Mouse (Mus musculus) midbrain, embryonic 11.5 days (tissue): Measurements from ENCODE around the gene Exosc1. TPM values are rescaled to one million over a fixed set of nuclear protein-coding genes. Genes with fewer than 3 reads are reported as not detected.
A peak's percentile ranks its signal among the peaks of the same experiment; 100 is the strongest.

Experiments used
- ATAC-seq: fragments of 200-750 bp; cut with Nextera tagmentation; 2 replicates; pipeline ENCODE4 v1.8.0; 2017; ENCODE audit warnings: moderate TSS enrichment, moderate library complexity; ENCODE audit not compliant: low FRiP score
- DNase-seq: peaks from one replicate; pipeline ENCODE4 v3.0.0; 2015; ENCODE audit warnings: low spot score; ENCODE audit errors: missing footprints
- H3K27ac ChIP-seq: fragments of 300-500 bp; sonication (generic); 2 replicates; pipeline ENCODE4 v1.5.1; 2014; ENCODE audit warnings: low read depth, low read length
- H3K27me3 ChIP-seq: fragments of 300-500 bp; sonication (generic); 2 replicates; pipeline ENCODE4 v1.6.1; 2014; ENCODE audit warnings: mild to moderate bottlenecking, low read length, moderate library complexity, mixed read lengths; ENCODE audit not compliant: control insufficient read depth, insufficient read depth
- H3K36me3 ChIP-seq: fragments of 300-500 bp; sonication (generic); 2 replicates; pipeline ENCODE4 v1.6.1; 2014; ENCODE audit warnings: mild to moderate bottlenecking, low read length, moderate library complexity, mixed read lengths; ENCODE audit not compliant: control insufficient read depth, insufficient read depth
- H3K4me1 ChIP-seq: fragments of 300-500 bp; sonication (generic); 2 replicates; pipeline ENCODE4 v1.6.1; 2014; ENCODE audit warnings: low read length; ENCODE audit not compliant: control insufficient read depth, insufficient read depth
- H3K4me2 ChIP-seq: fragments of 300-500 bp; sonication (generic); 2 replicates; pipeline ENCODE4 v1.6.1; 2014; ENCODE audit warnings: mild to moderate bottlenecking, moderate library complexity
- H3K4me3 ChIP-seq: fragments of 300-500 bp; sonication (generic); 2 replicates; pipeline ENCODE4 v1.5.1; 2014; ENCODE audit warnings: low read depth, low read length
- H3K9ac ChIP-seq: fragments of 300-500 bp; sonication (generic); 2 replicates; pipeline ENCODE4 v1.6.1; 2014; ENCODE audit warnings: low read length
- H3K9me3 ChIP-seq: fragments of 300-500 bp; sonication (generic); 2 replicates; pipeline ENCODE4 v1.6.1; 2016; ENCODE audit warnings: low read length; ENCODE audit not compliant: control insufficient read depth
- WGBS: fragments of 180-500 bp; shearing (Covaris S2); extraction: QIAGEN DNeasy Blood & Tissue Kit; methylation state at CpG from one replicate; pipeline ENCODE4 v1.1.7; 2014; 5-methylcytosine and 5-hydroxymethylcytosine counted together
- polyA plus RNA-seq: library from polyadenylated mRNA; unstranded; fragments of >200 nt; fragmentation: Nextera tagmentation; extraction: Ambion mirVana; gene quantifications from 2 replicates; pipeline ENCODE4 v1.2.1, GENCODE M21; 2014

Exosc1 gene
- 75.0 and 82.1 TPM in 2 replicates for polyA plus RNA-seq

DNA sequence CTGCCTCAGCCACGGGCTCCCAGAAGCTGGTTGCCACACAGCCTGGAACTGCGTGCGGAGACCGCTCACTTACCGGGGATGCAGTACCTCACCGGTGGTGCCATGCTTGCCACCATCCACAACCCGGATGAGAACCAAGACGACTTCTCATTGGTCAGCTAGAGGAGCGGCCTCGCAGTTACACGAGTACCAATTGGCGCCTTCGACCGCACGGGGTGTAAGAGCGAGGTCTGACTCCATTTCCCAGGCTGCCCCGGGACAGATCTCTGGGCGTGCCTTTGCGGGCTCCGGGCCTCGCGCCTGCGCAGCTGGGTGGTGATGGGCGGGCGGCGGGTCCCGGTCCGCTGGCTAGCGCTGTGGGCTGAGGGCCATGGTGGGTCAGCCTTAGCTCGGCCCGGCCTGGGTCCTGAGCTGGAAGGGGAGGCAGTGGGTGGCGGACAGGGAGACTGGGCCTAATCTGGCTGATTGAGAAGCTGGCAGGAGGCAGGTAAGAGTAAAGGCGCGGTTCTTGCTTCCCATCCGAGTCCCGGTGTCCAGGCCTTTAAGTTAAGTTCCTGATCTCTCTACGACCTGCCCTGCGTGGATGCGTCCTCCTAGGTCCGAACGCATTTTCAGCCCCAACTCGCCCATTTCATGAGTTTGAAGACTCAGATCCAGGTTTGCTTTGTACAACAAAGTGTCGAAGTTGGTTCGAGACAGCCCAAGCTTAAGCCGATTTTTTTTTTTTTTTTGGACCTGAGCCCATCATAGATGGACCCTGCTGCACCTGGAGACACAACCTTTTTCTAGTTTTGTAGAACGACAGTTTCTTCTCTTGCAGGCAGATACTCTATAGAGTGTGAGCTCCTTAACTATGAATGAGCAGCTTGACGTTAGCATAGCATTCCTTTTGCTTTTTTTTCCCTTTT, at the start of gene Exosc1, which contains the start of gene Zdhhc16:
Gene Exosc1 (minus strand): TSS at position 245 of the 908 bp plus-strand sequence.
Gene Zdhhc16 (plus strand): TSS at position 302 of the 908 bp plus-strand sequence.
- H3K4me3 ChIP-seq: peak within 1 kb of the TSS; percentile 89
- peaks cover 13% of the 10 kb centered on the region for H3K4me1 ChIP-seq
- H3K9ac ChIP-seq: peak within 1 kb of the TSS; percentile 80
- WGBS: under 1% methylated on average over 47 of the region's 47 CpGs
- no peaks in the 10 kb centered on the region for H3K27me3 ChIP-seq
- ATAC-seq (peak; percentile 100), DNase-seq (peak; percentile 99)
- H3K27ac ChIP-seq: peak within 1 kb of the TSS; percentile 20; the same call in 1 of the 2 replicates
- peaks cover 5% of the 10 kb centered on the region for H3K36me3 ChIP-seq
- H3K4me2 ChIP-seq: peak within 1 kb of the TSS; percentile 82
- H3K9me3 ChIP-seq: no peaks in the 10 kb centered on the region

DNA sequence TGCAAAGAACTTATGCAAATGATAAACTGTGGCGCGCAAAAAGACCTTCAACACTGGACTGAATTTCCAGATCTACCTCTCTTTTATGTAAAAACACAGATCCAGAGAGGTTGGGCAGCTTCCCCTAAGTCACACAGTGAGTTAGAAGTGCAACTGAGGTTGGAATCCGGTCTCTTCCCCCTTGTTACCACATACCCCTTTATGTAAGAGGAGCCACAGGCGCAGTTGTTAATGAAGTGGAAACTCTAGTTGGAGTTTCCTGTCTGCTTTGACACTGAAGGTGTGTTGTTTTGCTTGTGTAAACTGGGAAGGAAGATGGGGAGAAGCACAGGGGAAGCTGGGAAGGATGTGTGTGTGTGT, 49.5 kb upstream of the Exosc1 start:
- peaks cover 7% of the 10 kb centered on the region for H3K27me3 ChIP-seq
- H3K4me1 ChIP-seq: peaks cover 5% of the 10 kb centered on the region
- peak overlapping the region; percentile 72 for H3K4me3 ChIP-seq
- no peaks in the 10 kb centered on the region for H3K36me3 ChIP-seq
- no peak for ATAC-seq
- WGBS: under 1% methylated on average over 4 of the region's 4 CpGs
- no peak overlapping the region for H3K27ac ChIP-seq
- H3K9ac ChIP-seq: peak overlapping the region; percentile 70; the same call in 1 of the 2 replicates
- H3K4me2 ChIP-seq: peak overlapping the region; percentile 100
- no peak for DNase-seq
- no peaks in the 10 kb centered on the region for H3K9me3 ChIP-seq

DNA sequence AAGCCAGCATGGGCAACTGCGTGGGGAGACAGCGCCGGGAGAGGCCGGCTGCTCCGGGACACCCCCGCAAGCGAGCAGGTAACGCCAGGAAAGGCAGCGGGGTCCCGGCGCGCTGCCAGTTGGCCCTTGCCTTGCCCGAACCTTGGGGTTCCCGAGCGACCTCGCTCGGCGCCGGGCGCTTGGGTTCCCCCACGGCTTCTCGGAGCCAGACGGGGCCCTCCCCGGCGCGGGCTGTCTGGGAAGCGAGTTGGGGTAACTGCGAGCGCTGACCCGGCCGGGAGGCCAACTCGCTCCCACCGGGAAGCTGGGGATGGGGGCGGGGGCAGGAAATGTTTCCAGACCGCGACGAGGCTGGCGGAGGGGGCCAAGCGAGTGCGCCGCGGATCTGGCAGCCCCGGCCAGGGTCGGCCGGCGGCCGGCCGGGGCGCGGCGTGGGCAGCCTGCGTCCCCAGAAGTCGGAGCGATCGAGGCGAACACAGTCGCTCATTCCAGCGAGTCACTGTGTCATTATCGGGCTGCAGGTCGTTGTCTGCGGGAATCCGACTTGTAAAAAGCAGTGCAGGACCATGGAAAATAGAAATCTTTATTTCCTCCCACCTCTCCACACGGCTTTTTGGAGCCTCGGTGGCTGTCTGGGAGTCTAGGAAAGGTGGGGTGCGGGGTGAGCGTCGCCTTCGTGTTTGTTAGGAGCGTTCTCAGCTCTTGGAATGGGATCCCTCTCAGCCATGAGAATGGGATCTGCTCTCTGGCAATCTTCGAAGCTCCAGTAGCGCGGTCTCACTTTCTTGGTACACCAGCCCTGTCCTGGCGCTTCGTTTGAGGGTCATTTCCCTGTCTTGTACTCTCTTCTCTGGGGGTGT, 48.9 kb upstream of the Exosc1 start:
- under 1% methylated on average over 74 of the region's 74 CpGs for WGBS

DNA sequence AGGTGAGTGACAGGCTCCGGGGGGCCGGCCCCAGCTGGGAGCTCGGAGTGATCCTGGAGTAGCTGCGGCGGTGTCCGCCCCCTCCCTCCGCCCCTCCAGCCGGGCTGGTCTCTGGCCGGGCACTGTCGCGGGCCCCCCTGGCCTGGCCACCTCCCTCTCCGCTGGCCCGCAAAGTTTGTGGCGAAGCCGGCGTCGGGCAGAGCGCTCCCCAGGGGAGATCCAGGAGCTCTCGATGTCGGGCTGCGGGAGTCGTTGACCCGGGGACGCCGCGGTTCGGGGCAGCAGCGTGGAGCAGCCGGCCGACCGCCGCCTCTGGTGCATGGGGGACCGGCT, 48.3 kb upstream of the Exosc1 start, which contains the start of gene Ubtd1:
Gene Ubtd1 (plus strand): TSS at position 169 of the 333 bp plus-strand sequence.
- no peaks in the 10 kb centered on the region for H3K9me3 ChIP-seq
- WGBS: under 1% methylated on average over 33 of the region's 33 CpGs
- peak within 1 kb of the TSS; percentile 100 for H3K4me2 ChIP-seq
- DNase-seq: peak; percentile 98
- peak within 1 kb of the TSS; percentile 23 for H3K27ac ChIP-seq
- H3K4me1 ChIP-seq: peaks cover 5% of the 10 kb centered on the region
- no peaks in the 10 kb centered on the region for H3K36me3 ChIP-seq
- H3K27me3 ChIP-seq: peaks cover 7% of the 10 kb centered on the region
- peak within 1 kb of the TSS; percentile 72 for H3K4me3 ChIP-seq
- peak within 1 kb of the TSS; percentile 72 for H3K9ac ChIP-seq
- ATAC-seq: no peak

More for the DNA sequence above, 48.9 kb upstream of the Exosc1 start:
- peaks cover 7% of the 10 kb centered on the region for H3K27me3 ChIP-seq
- H3K9ac ChIP-seq: peak overlapping the region; percentile 70
- H3K4me2 ChIP-seq: peak overlapping the region; percentile 100
- DNase-seq: peak; percentile 96
- H3K9me3 ChIP-seq: no peaks in the 10 kb centered on the region
- peak overlapping the region; percentile 72 for H3K4me3 ChIP-seq
- H3K4me1 ChIP-seq: peaks cover 5% of the 10 kb centered on the region
- H3K27ac ChIP-seq: peak overlapping the region; percentile 12; the same call in 1 of the 2 replicates
- no peak for ATAC-seq
- H3K36me3 ChIP-seq: no peaks in the 10 kb centered on the region

DNA sequence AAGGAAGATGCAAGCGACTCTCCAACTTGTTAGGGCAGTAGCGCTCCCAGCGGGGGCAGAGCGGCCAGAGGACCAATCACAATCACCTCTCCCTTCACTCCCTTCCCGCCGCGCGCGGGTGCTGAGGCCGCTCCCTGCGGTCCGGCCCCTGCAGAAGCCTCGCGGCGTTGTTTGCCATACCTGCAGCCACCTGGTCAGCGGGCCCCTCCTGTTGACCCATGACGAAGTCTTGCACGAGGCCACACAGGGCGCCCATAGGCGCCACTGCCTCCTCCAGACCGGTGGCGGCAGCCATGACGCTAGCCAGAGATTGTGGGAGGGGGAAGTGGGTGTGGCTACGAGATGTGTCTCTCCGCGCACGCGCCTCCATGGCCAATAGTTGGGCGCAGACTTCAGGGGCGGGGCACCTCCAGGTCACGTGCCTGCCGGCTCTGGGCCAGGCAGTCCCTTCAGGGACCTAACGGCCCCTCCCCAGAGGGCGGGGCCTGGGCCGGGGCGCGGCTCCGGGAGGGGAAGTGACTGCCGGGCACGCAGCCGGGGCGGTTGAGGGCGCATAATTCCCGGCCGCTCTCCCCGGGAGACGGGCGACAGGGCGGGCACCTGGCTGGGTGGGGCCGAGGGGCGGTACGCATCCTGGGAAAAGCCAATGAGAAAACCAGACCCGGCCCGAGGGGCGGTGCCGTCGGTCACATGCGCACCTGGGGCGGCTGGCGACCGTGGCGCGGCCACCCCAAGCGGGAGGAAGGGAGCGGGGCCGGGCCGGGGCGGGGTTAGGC, 47.8 kb upstream of the Exosc1 start, which contains the start of gene Mms19:
Gene Mms19 (minus strand): TSS at position 339 of the 776 bp plus-strand sequence.
- H3K36me3 ChIP-seq: no peaks in the 10 kb centered on the region
- under 1% methylated on average over 68 of the region's 68 CpGs for WGBS
- peak within 1 kb of the TSS; percentile 72 for H3K4me3 ChIP-seq
- H3K4me1 ChIP-seq: peaks cover 5% of the 10 kb centered on the region
- peak within 1 kb of the TSS; percentile 72 for H3K9ac ChIP-seq
- peak; percentile 97 for ATAC-seq
- peak within 1 kb of the TSS; percentile 23 for H3K27ac ChIP-seq
- DNase-seq: peak; percentile 99
- H3K4me2 ChIP-seq: peak within 1 kb of the TSS; percentile 100
- H3K9me3 ChIP-seq: no peaks in the 10 kb centered on the region
- H3K27me3 ChIP-seq: peaks cover 7% of the 10 kb centered on the region

DNA sequence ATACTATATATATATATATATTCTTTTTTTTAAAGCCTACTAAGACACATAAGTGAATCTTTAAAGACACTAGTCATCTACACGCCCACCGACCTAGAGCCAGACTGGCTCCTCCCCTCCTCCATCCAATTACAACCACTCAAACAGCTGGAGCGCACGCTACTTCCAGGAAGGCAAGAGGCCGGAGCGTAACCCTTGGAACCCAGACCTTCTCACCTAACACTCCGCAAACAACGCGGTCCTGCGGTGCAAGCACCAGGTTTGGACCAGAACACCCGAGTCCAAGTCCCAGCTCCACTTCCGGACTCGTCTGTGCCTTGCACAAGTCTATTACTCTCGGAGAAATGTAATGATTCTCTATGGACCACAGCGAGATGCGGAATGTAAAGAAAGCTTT, 47.2 kb upstream of the Exosc1 start:
- DNase-seq (no peak), ATAC-seq (peak; percentile 6)
- Histone ChIP-seq H3K9me3 (no peaks in the 10 kb centered on the region), H3K4me2 (peak overlapping the region; percentile 65), H3K36me3 (no peaks in the 10 kb centered on the region), H3K4me3 (peak overlapping the region; percentile 72), H3K9ac (peak overlapping the region; percentile 72), H3K27me3 (peaks cover 7% of the 10 kb centered on the region), H3K4me1 (peaks cover 5% of the 10 kb centered on the region), H3K27ac (peak overlapping the region; percentile 23; the same call in 1 of the 2 replicates)
- WGBS: under 1% methylated on average over 16 of the region's 16 CpGs

DNA sequence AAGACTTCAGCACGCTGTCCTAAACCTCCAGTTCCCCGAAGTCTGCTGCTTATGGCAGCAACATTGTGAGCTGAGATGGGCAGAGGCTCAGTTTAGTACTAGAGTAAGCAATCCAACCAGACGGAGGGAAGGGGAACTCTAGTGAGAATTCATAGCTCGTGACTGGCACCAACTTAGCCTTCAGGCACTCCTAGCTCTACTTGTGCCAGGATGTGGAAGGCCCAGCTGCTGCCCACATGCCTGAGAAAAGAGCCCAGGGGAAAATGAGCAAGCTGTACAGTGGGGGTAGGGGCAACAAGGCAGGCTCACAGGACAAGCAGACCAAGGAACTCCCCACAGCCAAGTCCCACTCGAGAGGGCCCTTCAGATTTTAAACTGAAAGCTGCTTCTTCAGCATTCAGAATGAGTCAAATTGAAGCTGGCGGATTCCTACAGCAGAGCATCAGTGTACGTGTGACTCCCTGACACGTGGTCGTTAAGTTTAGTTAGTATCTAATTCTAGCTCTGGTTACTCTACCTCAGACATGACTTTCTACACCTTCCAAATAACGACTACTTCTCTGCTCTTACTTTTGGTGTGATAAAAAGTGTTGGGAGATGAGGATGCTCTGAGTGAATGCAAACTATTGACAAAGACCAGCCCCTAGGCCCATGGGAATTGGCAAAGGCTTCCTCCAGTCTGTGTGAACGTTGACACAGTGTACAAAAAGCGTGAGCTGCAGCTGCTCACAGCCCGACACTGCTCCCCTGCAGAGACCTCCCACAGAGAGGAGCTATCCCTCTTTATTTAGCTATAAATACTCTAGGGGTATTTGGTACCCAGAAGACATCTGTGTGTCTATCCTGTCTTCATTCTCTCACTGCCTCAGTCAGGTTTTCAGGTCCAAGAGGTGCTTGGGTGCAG, 40.9 kb upstream of the Exosc1 start:
- Histone ChIP-seq H3K27ac (no peak overlapping the region), H3K4me3 (no peak overlapping the region), H3K9me3 (no peaks in the 10 kb centered on the region), H3K4me1 (peaks cover 3% of the 10 kb centered on the region; the same call in 1 of the 2 replicates), H3K27me3 (no peaks in the 10 kb centered on the region), H3K4me2 (no peak overlapping the region), H3K36me3 (peaks cover under 1% of the 10 kb centered on the region; the same call in 1 of the 2 replicates), H3K9ac (no peak overlapping the region)
- WGBS: 65% methylated on average over 13 of the region's 13 CpGs
- ATAC-seq (no peak), DNase-seq (no peak)
